Mouse (Mus musculus): ENCODE measurements around the gene Tdp2. TPM values are rescaled to one million over a fixed set of nuclear protein-coding genes. Genes with fewer than 3 reads are reported as not detected.

Gene Tdp2
- polyA plus RNA-seq, 1 experiment, result 19.6 TPM

DNA sequence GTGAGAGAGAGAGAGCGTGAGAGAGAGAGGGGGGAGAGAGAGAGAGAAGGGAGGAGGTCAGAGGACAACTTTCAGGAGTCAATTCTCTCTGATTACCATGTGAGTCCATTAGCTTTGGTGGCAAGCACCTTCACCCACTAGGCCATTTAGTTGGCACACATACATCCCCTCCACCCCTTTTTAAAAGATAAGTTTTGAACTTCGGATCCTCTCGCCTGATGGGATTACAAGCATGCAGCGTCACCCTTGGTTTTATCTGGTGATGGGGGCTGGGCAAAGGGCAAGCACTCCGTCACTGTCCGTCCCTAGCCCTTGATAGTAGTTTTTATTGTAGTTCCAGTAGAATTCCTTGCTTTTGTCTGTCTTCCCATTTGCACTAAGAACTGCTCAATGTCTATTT is 48.7 kb downstream of the Tdp2 start:
- no peaks in the 10 kb centered on the region for H3K36me3 ChIP-seq (ENCODE audit: control insufficient read depth, insufficient read depth, low read length)
- peaks cover 13% of the 10 kb centered on the region; the same call in 1 of the 2 replicates for H3K4me1 ChIP-seq (ENCODE audit: control insufficient read depth, insufficient read depth, low read length)
- TF ChIP-seq CTCF (conservative IDR thresholded peaks at IDR 0.05; ENCODE audit: insufficient read depth, insufficient read length, low read depth, low read length) (no peak), POLR2A (IDR thresholded peaks at IDR 0.05; ENCODE audit: low read depth, low read length) (no peak)
- H3K27ac ChIP-seq (ENCODE audit: insufficient read depth, low read depth, low read length), result peak overlapping the region; percentile 65
- DNase-seq, result peak; percentile 37
- H3K4me3 ChIP-seq (ENCODE audit: insufficient read depth, low read depth, low read length), result no peak overlapping the region
- WGBS, result 54% methylated on average over 6 of the region's 6 CpGs
- no peaks in the 10 kb centered on the region for H3K27me3 ChIP-seq (replicated peaks; ENCODE audit: control insufficient read depth, insufficient read depth, low read length)

DNA sequence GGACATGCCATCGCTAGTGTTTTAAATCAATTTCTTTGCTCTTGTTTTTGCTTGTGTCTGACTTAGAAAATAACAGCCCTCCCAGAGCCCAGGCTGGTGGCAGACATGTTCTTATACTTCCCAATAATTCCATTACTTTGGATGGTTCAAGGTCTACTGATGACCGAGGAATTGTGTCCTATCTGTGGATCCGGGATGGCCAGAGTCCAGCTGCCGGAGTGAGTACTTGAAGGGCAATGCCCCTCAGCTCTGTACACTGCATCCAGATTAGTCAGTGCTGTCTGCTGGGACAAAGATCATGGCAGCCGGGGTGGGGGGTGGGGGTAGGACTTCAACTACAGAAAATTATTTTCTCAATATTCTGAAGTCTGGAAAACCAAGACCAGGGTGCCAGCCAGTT is 49.2 kb downstream of the Tdp2 start:
- Histone ChIP-seq H3K4me3 (ENCODE audit: insufficient read depth, low read depth, low read length) (no peak overlapping the region), H3K27me3 (replicated peaks; ENCODE audit: control insufficient read depth, insufficient read depth, low read length) (no peaks in the 10 kb centered on the region), H3K27ac (ENCODE audit: insufficient read depth, low read depth, low read length) (peak overlapping the region; percentile 65), H3K36me3 (ENCODE audit: control insufficient read depth, insufficient read depth, low read length) (no peaks in the 10 kb centered on the region), H3K4me1 (ENCODE audit: control insufficient read depth, insufficient read depth, low read length) (peaks cover 13% of the 10 kb centered on the region; the same call in 1 of the 2 replicates)
- peak; percentile 89 for DNase-seq
- 67% methylated on average over 5 of the region's 5 CpGs for WGBS
- no peak for TF ChIP-seq POLR2A (IDR thresholded peaks at IDR 0.05; ENCODE audit: low read depth, low read length)
- no peak for TF ChIP-seq CTCF (conservative IDR thresholded peaks at IDR 0.05; ENCODE audit: insufficient read depth, insufficient read length, low read depth, low read length)

DNA sequence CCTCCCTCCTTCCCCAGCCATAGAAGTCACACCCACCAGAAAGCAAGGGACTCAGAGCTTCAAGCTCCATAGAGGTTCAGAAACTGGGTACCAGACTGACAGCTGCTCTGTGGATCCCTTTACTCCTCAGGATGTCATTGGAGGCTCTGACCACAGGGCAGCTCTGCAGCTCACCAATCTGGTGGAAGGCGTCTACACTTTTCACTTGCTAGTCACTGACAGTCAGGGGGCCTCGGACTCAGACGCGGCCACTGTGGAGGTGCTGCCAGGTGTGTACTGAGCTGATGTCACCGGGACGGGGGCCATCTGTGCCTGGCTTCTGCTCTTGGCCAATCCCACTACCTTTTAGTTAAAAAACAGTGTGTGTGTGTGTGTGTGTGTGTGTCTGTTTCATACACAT is 50.9 kb downstream of the Tdp2 start:
- Histone ChIP-seq H3K27ac (ENCODE audit: insufficient read depth, low read depth, low read length) (no peak overlapping the region), H3K4me1 (ENCODE audit: control insufficient read depth, insufficient read depth, low read length) (peaks cover 13% of the 10 kb centered on the region; the same call in 1 of the 2 replicates), H3K4me3 (ENCODE audit: insufficient read depth, low read depth, low read length) (no peak overlapping the region), H3K36me3 (ENCODE audit: control insufficient read depth, insufficient read depth, low read length) (no peaks in the 10 kb centered on the region), H3K27me3 (replicated peaks; ENCODE audit: control insufficient read depth, insufficient read depth, low read length) (no peaks in the 10 kb centered on the region)
- peak; percentile 62 for DNase-seq
- TF ChIP-seq CTCF (conservative IDR thresholded peaks at IDR 0.05; ENCODE audit: insufficient read depth, insufficient read length, low read depth, low read length), result no peak
- TF ChIP-seq POLR2A (IDR thresholded peaks at IDR 0.05; ENCODE audit: low read depth, low read length), result no peak
- WGBS, result 97% methylated on average over 6 of the region's 6 CpGs

DNA sequence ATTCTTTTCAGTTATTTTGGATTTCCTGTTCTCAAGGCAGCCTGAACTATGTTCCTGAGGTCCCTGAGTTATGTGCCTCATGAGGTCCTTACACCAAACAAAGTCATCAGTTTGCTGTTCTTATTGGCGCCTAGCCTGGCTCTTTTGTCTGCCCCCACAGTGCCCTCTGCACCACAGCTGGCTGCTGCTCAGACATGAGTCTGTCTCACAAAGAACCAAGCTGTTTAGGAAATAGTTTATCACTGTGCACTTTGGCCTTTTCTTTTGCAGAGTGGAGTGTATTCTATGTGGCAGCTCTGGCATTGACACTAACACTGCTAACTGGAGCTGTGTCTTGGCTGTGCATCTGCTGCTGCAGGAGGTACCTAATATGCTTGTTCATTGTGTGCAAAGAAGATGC is 58.1 kb downstream of the Tdp2 start:
- no peak overlapping the region for H3K4me3 ChIP-seq (ENCODE audit: insufficient read depth, low read depth, low read length)
- no peak for TF ChIP-seq CTCF (conservative IDR thresholded peaks at IDR 0.05; ENCODE audit: insufficient read depth, insufficient read length, low read depth, low read length)
- no peak for TF ChIP-seq POLR2A (IDR thresholded peaks at IDR 0.05; ENCODE audit: low read depth, low read length)
- no peaks in the 10 kb centered on the region for H3K36me3 ChIP-seq (ENCODE audit: control insufficient read depth, insufficient read depth, low read length)
- DNase-seq, result peak; percentile 88
- WGBS, result 27% methylated on average over 1 of the region's 1 CpGs
- H3K27me3 ChIP-seq (replicated peaks; ENCODE audit: control insufficient read depth, insufficient read depth, low read length), result no peaks in the 10 kb centered on the region
- H3K4me1 ChIP-seq (ENCODE audit: control insufficient read depth, insufficient read depth, low read length), result peaks cover 15% of the 10 kb centered on the region; the same call in 1 of the 2 replicates
- H3K27ac ChIP-seq (ENCODE audit: insufficient read depth, low read depth, low read length), result no peak overlapping the region

Other genes with a start within 250 kb of the Tdp2 start
- gene Ripor2, start 249.5 kb upstream of the Tdp2 start, polyA plus RNA-seq (2012; rRNA removed), result 1.4 and 3.7 TPM in 2 replicates
- gene Armh2, start 90.4 kb upstream of the Tdp2 start, polyA plus RNA-seq (2012; rRNA removed), result not detected in 2 replicates
- gene Gmnn, start 69.8 kb upstream of the Tdp2 start, polyA plus RNA-seq (2012; rRNA removed), result 4.1 and 7.1 TPM in 2 replicates
- 35.3 and 42.4 TPM in 2 replicates for gene BC005537, start 30.0 kb upstream of the Tdp2 start, polyA plus RNA-seq (2012; rRNA removed)
- 259 and 286 TPM in 2 replicates for gene Acot13, start 139 bp upstream of the Tdp2 start, polyA plus RNA-seq (2012; rRNA removed)
- gene D130043K22Rik, start 13.5 kb downstream of the Tdp2 start, polyA plus RNA-seq (2012; rRNA removed), result 0.57 and 0.67 TPM in 2 replicates
- gene Aldh5a1, start 106.0 kb downstream of the Tdp2 start, polyA plus RNA-seq (2012; rRNA removed), result 16.5 and 17.6 TPM in 2 replicates
- 1.3 and 1.7 TPM in 2 replicates for gene Gpld1, start 111.5 kb downstream of the Tdp2 start, polyA plus RNA-seq (2012; rRNA removed)
- gene Mrs2, start 188.7 kb downstream of the Tdp2 start, polyA plus RNA-seq (2012; rRNA removed), result 23.9 and 27.3 TPM in 2 replicates
- 1.4 and 1.6 TPM in 2 replicates for gene Dcdc2a, start 224.3 kb downstream of the Tdp2 start, polyA plus RNA-seq (2012; rRNA removed)